In the genomic region with DNA sequence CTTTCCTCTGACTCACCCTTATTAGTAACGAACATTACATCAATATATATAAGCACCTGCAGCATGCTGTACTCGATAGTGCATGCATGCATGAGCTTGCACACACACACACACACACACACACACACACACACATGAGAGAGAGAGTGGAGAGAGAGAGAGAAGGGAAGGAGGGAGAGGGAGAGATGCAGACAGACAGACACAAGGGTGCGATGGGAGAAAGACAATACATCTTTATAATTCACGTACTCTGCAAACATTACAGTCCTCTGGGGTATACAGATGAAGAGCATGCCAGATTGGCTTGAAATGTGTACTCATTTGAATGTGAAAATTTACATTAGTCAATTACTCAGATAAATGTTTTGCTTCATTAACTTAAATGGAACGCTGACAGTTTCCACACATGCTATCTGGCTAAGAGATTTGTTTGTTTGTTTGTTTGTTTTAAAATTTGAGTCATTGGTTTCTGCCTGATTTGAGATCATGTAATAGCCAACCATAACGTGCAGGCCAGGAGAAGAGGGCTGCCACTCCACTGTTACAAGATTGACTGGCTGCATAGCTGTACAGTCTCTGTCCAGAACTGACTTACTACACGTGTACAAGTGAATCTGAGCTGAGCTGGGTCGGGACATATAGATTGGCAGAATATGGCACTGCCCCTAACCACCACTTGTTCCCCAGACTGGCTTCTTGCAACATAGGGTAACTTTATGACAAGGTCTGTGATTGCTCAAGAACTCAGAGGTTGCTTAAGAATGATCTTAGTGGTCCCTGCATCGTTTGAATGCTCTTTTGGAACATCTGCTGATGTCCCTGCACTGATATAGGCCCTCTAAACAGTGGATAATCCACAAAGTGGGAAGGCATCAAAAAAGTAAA, we compare ENCODE assay signal across 14 mouse cellular contexts. TPM values are rescaled to one million over a fixed set of nuclear protein-coding genes. Genes with fewer than 3 reads are reported as not detected.
DNase-seq lines count a peak whose midpoint lies in the region; ATAC-seq and TF ChIP-seq lines count a peak whose summit lies in the region.
"Had no signal": no experiment of that assay in that cellular context is flagged by ENCODE, and none has a peak within 500 bp of the region (broad histone marks: within the 10 kb centered on the region; RNA-seq: fewer than 3 reads in every experiment).

No protein-coding gene starts in this region.

- H3K36me3 ChIP-seq in embryonic facial prominence, embryonic 14.5 days (ENCODE audit: control insufficient read depth, insufficient read depth, low read length), result no peaks in the 10 kb centered on the region
- H3K36me3 ChIP-seq in embryonic facial prominence, embryonic 10.5 days (replicated peaks), result no peaks in the 10 kb centered on the region
- H3K36me3 ChIP-seq in C2C12 (ENCODE audit: control insufficient read depth, insufficient read depth), result no peaks in the 10 kb centered on the region
- no peaks in the 10 kb centered on the region for H3K36me3 ChIP-seq in forebrain, embryonic 15.5 days

- no peak overlapping the region for H3ac ChIP-seq in C2C12 (ENCODE audit: control insufficient read depth, insufficient read length, low read depth)

- H3K27ac ChIP-seq in embryonic facial prominence, embryonic 14.5 days (replicated peaks; ENCODE audit: low read depth, low read length), result no peak overlapping the region
- H3K27ac ChIP-seq in embryonic facial prominence, embryonic 10.5 days (replicated peaks), result no peak overlapping the region
- H3K27ac ChIP-seq in forebrain, embryonic 15.5 days (replicated peaks), result peak overlapping the region; percentile 63
- H3K27ac ChIP-seq: kidney, postnatal 0 days had no signal

- no peaks in the 10 kb centered on the region for H3K79me2 ChIP-seq in C2C12 (ENCODE audit: control insufficient read depth, insufficient read depth)

- no peak for TF ChIP-seq CTCF in C2C12 (IDR thresholded peaks at IDR 0.05; ENCODE audit: control insufficient read depth, insufficient read depth, insufficient read length)

- no peaks in the 10 kb centered on the region for H3K4me1 ChIP-seq in embryonic facial prominence, embryonic 14.5 days (ENCODE audit: control insufficient read depth, insufficient read depth, low read length)
- H3K4me1 ChIP-seq in embryonic facial prominence, embryonic 10.5 days, result peaks cover 7% of the 10 kb centered on the region
- peaks cover 12% of the 10 kb centered on the region for H3K4me1 ChIP-seq in forebrain, embryonic 15.5 days

- WGBS in embryonic facial prominence, embryonic 14.5 days, result 67% methylated on average over 9 of the region's 9 CpGs
- 75% methylated on average over 9 of the region's 9 CpGs for WGBS in embryonic facial prominence, embryonic 10.5 days
- 35% methylated on average over 9 of the region's 9 CpGs for WGBS in forebrain, embryonic 15.5 days

- H3K27me3 ChIP-seq in embryonic facial prominence, embryonic 14.5 days (replicated peaks; ENCODE audit: control insufficient read depth, insufficient read depth, low read length), result no peaks in the 10 kb centered on the region
- H3K27me3 ChIP-seq in embryonic facial prominence, embryonic 10.5 days (replicated peaks; ENCODE audit: low read depth, poor library complexity, severe bottlenecking), result no peaks in the 10 kb centered on the region
- no peaks in the 10 kb centered on the region for H3K27me3 ChIP-seq in C2C12 (ENCODE audit: control insufficient read depth, insufficient read depth, insufficient read length)
- no peaks in the 10 kb centered on the region for H3K27me3 ChIP-seq in forebrain, embryonic 15.5 days

- no peak overlapping the region for H3K4me2 ChIP-seq in embryonic facial prominence, embryonic 14.5 days (ENCODE audit: low read depth, low read length)
- peak overlapping the region; percentile 8; the same call in 1 of the 2 replicates for H3K4me2 ChIP-seq in forebrain, embryonic 15.5 days (replicated peaks)

- intact Hi-C loops in left cerebral cortex, postnatal 25 days (cut with DNase I), result no loop called here
- intact Hi-C loops in left cerebral cortex, postnatal 4 days (cut with DNase I), result no loop called here

- H3K9me3 ChIP-seq in embryonic facial prominence, embryonic 14.5 days (ENCODE audit: control insufficient read depth, low read length), result no peaks in the 10 kb centered on the region
- no peaks in the 10 kb centered on the region for H3K9me3 ChIP-seq in embryonic facial prominence, embryonic 10.5 days
- no peaks in the 10 kb centered on the region for H3K9me3 ChIP-seq in forebrain, embryonic 15.5 days

- H3K79me3 ChIP-seq in C2C12 (ENCODE audit: low read depth), result no peaks in the 10 kb centered on the region

- no peak overlapping the region for H3K9ac ChIP-seq in embryonic facial prominence, embryonic 14.5 days (ENCODE audit: low read depth, low read length)
- no peak overlapping the region for H3K9ac ChIP-seq in forebrain, embryonic 15.5 days (replicated peaks)

- DNase-seq in embryonic facial prominence, embryonic 14.5 days (ENCODE audit: low spot score), result no peak
- DNase-seq in embryonic facial prominence, embryonic 10.5 days (ENCODE audit: low spot score), result no peak
- peak; percentile 52 for DNase-seq in lung, postnatal 36 days
- DNase-seq in left cerebral cortex, postnatal 25 days (ENCODE audit: low spot score in 2 of 2), result no peak
- no peak for DNase-seq in adrenal gland, postnatal 25 days
- no peak for DNase-seq in left cerebral cortex, postnatal 4 days
- DNase-seq: adrenal gland, adult 8-10 months; heart, adult 18-20 months; thymus, postnatal 36 days had no signal

- no peak overlapping the region for H3K4me3 ChIP-seq in embryonic facial prominence, embryonic 14.5 days (ENCODE audit: low read depth, low read length)
- H3K4me3 ChIP-seq in embryonic facial prominence, embryonic 10.5 days, result no peak overlapping the region
- H3K4me3 ChIP-seq in C2C12 (ENCODE audit: insufficient read depth, poor library complexity, severe bottlenecking), result no peak overlapping the region
- H3K4me3 ChIP-seq in forebrain, embryonic 15.5 days, result no peak overlapping the region
- H3K4me3 ChIP-seq: erythroblast, embryonic 14.5 days had no signal

- ATAC-seq in embryonic facial prominence, embryonic 14.5 days (ENCODE audit: low read depth), result peak; percentile 41; the same call in 1 of the 2 replicates
- peak; percentile 66 for ATAC-seq in forebrain, embryonic 15.5 days (replicated peaks)
- ATAC-seq: Patski had no signal

TF ChIP-seq in C2C12, 6 proteins besides CTCF, POLR2A, EP300 and RAD21:
- no peak for TF ChIP-seq MYOG (IDR thresholded peaks at IDR 0.05; ENCODE audit: control insufficient read depth, extremely low read depth, insufficient read length)
- peak; percentile 38 for TF ChIP-seq CEBPB (IDR thresholded peaks at IDR 0.05; ENCODE audit: low read depth)
- TF ChIP-seq MAX (IDR thresholded peaks at IDR 0.05), result no peak

RNA-seq across cellular contexts. Expression of a gene that starts 54.6 kb away (rescaled TPM):
- 28.4 and 33.8 TPM in 2 replicates for polyA plus RNA-seq in embryonic facial prominence, embryonic 14.5 days (2014; fragmentation: Nextera tagmentation; extraction: Ambion mirVana)
- 3.8 and 5.4 TPM in 2 replicates for polyA plus RNA-seq in embryonic facial prominence, embryonic 10.5 days (2016; fragmentation: Nextera tagmentation; extraction: Ambion mirVana)
- polyA plus RNA-seq in C2C12 (2012; fragmentation: generic; extraction: Trizol), result 0.01 TPM
- polyA plus RNA-seq in forebrain, embryonic 15.5 days (2015; fragmentation: Nextera tagmentation; extraction: Ambion mirVana), result 10.2 and 11.8 TPM in 2 replicates
- total RNA-seq in left cerebral cortex, postnatal 25 days (2021), result 1 to 10 TPM; 3.9 to 4.5 TPM
- total RNA-seq in adrenal gland, postnatal 25 days (2021), result 7.7 and 8.3 TPM in 2 replicates
- total RNA-seq in left cerebral cortex, postnatal 4 days (2021), result 1 to 10 TPM; 4.7 to 5.3 TPM
- polyA plus RNA-seq: Patski had no signal
